Mouse (Mus musculus): ENCODE data around the gene Cuedc1.

DNA sequence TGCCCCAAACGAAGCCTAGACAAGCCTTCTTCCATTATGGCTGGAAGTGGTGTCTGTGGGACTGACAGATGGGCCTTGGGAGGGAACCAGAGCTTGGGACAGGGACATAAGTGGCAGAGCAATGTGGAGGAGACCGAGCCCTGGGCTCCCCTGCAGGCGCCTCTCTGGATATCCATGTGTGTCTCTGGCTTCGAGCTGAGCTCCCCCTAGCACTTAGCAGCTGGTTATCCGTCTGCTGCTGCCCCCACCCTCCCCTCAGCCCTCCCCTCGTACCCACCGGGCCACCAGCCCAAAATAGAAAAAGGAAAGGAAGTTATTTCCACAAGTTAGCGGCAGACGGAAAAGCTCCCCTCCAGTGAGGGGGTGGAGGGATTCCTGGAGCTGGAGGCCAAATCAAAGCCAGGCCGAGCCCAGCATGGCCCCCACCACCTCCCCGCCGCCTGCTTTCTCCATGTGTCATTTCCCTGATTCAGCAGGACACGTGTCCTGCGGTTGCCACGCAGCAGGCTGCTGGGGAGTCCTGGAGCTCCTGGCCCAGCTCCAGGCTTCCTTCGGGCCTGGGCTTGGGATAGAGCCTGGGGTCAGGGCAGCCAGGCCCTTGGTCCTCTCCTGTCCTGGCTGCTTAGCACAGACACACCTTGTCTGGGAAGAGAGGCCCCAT is 83.2 kb downstream of the Cuedc1 start:
- TF ChIP-seq CTCF (IDR thresholded peaks at IDR 0.05; ENCODE audit: borderline replicate concordance, control insufficient read depth, extremely low read depth, insufficient read depth, low read length, poor library complexity) (no peak), POLR2A (IDR thresholded peaks at IDR 0.05; ENCODE audit: control insufficient read depth, extremely low read depth, insufficient read depth, low read length, poor library complexity) (no peak)

Data from thymus, adult 2 months (tissue).